Mouse (Mus musculus) liver, postnatal 0 days (tissue): Measurements from ENCODE around the gene Mgat2. TPM values are rescaled to one million over a fixed set of nuclear protein-coding genes. Genes with fewer than 3 reads are reported as not detected.
"Not testable (repeated sequence)": the region's sequence is repeated elsewhere in the genome, so short reads cannot be mapped to it uniquely, and the experiment has no call there.

ENCODE experiments used
- ATAC-seq: fragments of 200-750 bp; cut with Nextera tagmentation; 2 replicates; pipeline ENCODE4 v1.8.0; 2017; ENCODE audit warnings: mild to moderate bottlenecking, moderate library complexity
- DNase-seq: peaks from one replicate; pipeline ENCODE4 v3.0.0-alpha.2; 2016
- H3K27ac ChIP-seq: fragments of 300-500 bp; sonication (generic); 2 replicates; pipeline ENCODE4 v1.5.1; 2014; ENCODE audit warnings: antibody characterized with exemption, moderate library complexity, mild to moderate bottlenecking, low read depth
- H3K27me3 ChIP-seq: fragments of 300-500 bp; sonication (generic); 2 replicates; pipeline ENCODE4 v1.6.1; 2014; ENCODE audit warnings: low read length, control low read depth, mixed read lengths; ENCODE audit not compliant: insufficient read depth
- H3K36me3 ChIP-seq: fragments of 300-500 bp; sonication (generic); replicated peaks from 2 replicates; pipeline ENCODE4 v1.6.1; 2014; ENCODE audit warnings: mild to moderate bottlenecking, control low read depth, low read length, moderate library complexity, mixed read lengths; ENCODE audit not compliant: insufficient read depth
- H3K4me1 ChIP-seq: fragments of 300-500 bp; sonication (generic); 2 replicates; pipeline ENCODE4 v1.6.1; 2014; ENCODE audit warnings: antibody characterized with exemption, mild to moderate bottlenecking, control low read depth; ENCODE audit not compliant: insufficient read depth
- H3K4me2 ChIP-seq: fragments of 300-500 bp; sonication (generic); 2 replicates; pipeline ENCODE4 v1.6.1; 2014; ENCODE audit warnings: low read depth, mild to moderate bottlenecking, low read length, moderate library complexity, mixed read lengths
- H3K4me3 ChIP-seq: fragments of 300-500 bp; sonication (generic); 2 replicates; pipeline ENCODE4 v1.5.1; 2014; ENCODE audit warnings: low read depth, low read length
- H3K9ac ChIP-seq: fragments of 300-500 bp; sonication (generic); replicated peaks from 2 replicates; pipeline ENCODE4 v1.6.1; 2014; ENCODE audit warnings: mild to moderate bottlenecking, moderate library complexity
- H3K9me3 ChIP-seq: fragments of 300-500 bp; sonication (generic); 2 replicates; pipeline ENCODE4 v1.6.1; 2016; ENCODE audit warnings: mild to moderate bottlenecking, control low read depth, low read length, mixed read lengths
- CTCF ChIP-seq: sonication (generic); IDR thresholded peaks from 2 replicates; pipeline ENCODE4 v1.5.1; 2016; ENCODE audit warnings: antibody characterized with exemption, low read depth
- EP300 ChIP-seq: IDR thresholded peaks from 2 replicates; pipeline ENCODE4 v1.6.1; 2016; ENCODE audit warnings: antibody characterized with exemption, low read depth, mild to moderate bottlenecking
- WGBS: fragments of 180-500 bp; shearing (Covaris S2); extraction: QIAGEN DNeasy Blood & Tissue Kit; methylation state at CpG from one replicate; pipeline ENCODE4 v1.1.7; 2014; ENCODE audit not compliant: insufficient replicate concordance; 5-methylcytosine and 5-hydroxymethylcytosine counted together
- polyA plus RNA-seq: library from polyadenylated mRNA; unstranded; fragments of >200 nt; fragmentation: Nextera tagmentation; extraction: Ambion mirVana; gene quantifications from 2 replicates; pipeline ENCODE4 v1.2.1, GENCODE M21; 2015

Gene Mgat2
- polyA plus RNA-seq, 1 experiment from 2014 or later: 23.1 TPM

DNA sequence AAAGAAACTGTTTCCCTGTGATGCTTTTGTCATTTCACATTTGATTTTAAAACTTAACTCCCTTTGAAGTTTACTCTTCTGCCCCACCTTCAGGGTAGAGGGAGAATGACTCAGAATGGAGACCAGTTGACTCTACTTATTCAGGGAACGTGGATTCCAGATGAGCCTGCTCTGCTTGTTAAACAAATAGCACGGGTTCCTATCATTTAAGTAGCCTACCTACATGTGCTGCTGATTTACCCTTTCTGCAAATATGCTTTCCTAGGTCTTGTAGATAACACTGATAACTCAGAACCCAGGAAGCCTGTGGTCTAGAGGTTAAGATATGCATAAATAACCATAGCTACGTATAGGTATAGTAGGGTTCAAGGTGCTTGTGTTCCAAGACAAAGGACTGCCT is 19.1 kb upstream of the Mgat2 start:
- Histone ChIP-seq H3K4me3 (no peak overlapping the region), H3K36me3 (no peaks in the 10 kb centered on the region), H3K4me2 (no peak overlapping the region), H3K27ac (no peak overlapping the region), H3K4me1 (peaks cover 6% of the 10 kb centered on the region), H3K27me3 (no peaks in the 10 kb centered on the region), H3K9me3 (no peaks in the 10 kb centered on the region), H3K9ac (no peak overlapping the region)
- TF ChIP-seq CTCF (no peak), EP300 (no peak)
- DNase-seq (no peak), ATAC-seq (no peak)
- WGBS: 44% methylated on average over 3 of the region's 3 CpGs

DNA sequence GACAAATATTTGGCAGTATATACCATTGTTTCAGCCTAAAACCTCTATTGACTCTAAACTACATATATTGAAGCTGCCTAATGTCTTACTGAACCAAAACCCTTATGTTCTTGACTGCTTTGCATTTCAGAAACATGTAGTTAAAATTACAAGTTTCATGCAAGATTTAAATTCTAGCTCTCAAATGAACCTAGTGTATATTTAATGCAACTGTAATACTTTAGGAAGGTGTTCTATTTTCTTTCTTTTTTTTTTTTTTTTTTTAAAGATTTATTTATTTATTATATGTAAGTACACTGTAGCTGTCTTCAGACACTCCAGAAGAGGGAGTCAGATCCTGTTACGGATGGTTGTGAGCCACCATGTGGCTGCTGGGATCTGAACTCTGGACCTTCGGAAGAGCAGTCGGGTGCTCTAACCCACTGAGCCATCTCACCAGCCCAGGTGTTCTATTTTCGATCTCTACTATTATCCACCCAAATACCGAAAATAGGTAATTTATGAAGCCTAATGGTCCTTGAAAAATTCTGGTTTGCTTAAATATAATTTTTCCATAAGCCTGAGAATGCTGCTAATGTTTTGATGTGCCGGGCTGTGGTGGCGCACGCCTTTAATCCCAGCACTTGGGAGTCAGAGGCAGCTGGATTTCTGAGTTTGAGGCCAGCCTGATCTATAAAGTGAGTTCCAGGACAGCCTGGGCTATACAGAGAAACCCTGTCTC is 16.9 kb upstream of the Mgat2 start:
- not testable (repeated sequence) for H3K9me3 ChIP-seq, H3K4me1 ChIP-seq, H3K4me3 ChIP-seq, DNase-seq, ATAC-seq, H3K9ac ChIP-seq, H3K27me3 ChIP-seq, H3K4me2 ChIP-seq, H3K36me3 ChIP-seq, H3K27ac ChIP-seq
- WGBS: 82% methylated on average over 8 of the region's 8 CpGs

DNA sequence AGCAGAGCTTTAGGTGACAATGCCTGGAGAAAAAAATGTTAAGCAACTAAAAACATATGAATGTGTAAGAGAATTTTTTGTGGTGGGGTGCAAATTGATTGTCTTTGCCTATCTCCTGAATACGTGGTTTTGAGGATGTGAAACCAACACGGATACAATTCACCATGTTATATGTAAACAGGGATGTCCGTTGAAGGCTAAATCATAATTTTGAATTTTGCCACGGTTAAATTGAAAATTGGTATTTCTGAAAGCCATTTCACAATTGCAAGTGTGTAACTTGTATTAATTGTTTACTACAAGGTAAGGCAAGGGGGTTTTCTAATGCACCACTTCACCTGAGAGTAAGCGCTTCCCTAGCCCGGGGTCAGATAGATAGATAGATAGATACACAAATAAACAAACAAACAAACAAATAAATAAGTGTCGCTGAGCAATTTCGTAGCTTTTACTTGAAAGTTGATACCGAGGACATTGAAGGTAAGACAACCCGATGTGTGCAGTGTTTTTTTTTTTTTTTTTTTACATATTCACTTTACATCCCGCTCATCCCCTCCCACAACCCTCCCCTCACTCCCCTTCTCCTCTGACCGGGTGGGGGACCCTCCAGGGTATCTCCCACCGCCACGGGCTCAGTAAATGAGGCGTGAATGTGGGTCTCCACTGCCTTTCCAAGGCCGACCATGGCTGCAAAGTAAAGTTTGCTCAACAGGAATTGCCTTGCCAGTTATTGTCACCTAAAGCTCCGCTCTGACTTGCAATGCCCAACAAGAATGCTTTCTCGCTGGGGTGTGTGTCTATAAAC is 16.1 kb upstream of the Mgat2 start:
- DNase-seq (no peak), ATAC-seq (no peak)
- Histone ChIP-seq H3K27ac (peak overlapping the region; percentile 80; the same call in 1 of the 2 replicates), H3K36me3 (no peaks in the 10 kb centered on the region), H3K27me3 (no peaks in the 10 kb centered on the region), H3K4me3 (peak overlapping the region; percentile 93), H3K4me1 (peaks cover 8% of the 10 kb centered on the region), H3K9me3 (no peaks in the 10 kb centered on the region), H3K4me2 (peak overlapping the region; percentile 99), H3K9ac (peak overlapping the region; percentile 79)
- TF ChIP-seq EP300 (no peak), CTCF (no peak)
- WGBS: 8% methylated on average over 18 of the region's 18 CpGs

DNA sequence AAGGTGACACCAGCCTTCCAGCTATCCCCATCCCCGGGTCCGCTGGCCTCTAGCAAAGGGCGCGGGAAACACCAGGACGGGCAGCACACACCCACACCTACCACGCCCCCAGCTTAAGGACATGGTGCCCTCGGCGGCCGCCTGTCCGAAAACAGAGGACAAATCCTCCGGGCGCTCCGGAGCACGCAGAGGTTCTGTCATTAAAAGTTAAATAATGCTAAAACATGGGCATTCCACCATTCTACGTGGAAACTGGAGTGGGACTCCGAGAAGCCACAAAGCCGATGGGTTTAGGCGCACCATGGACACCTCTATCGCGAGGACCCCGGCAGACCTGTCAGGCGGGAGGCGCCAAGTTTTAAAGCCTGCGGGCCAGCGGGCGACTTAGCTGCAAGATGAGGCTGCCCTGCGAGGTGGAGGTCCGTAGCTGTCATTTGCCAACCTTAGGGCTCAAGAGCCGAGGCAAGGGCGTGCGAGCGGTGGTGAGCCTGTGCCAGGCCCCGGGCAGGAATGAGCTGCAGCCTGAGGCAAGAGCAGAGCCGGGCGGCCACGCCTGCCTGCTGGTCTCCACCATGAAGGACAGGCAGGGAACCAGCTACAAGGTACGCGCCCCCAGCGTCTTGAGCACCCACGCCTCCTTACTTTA is 15.4 kb upstream of the Mgat2 start, which contains the start of gene Lrr1:
Gene Lrr1 (plus strand): TSS at position 354 of the 646 bp plus-strand sequence.
- no peaks in the 10 kb centered on the region for H3K27me3 ChIP-seq
- H3K9ac ChIP-seq: peak within 1 kb of the TSS; percentile 79
- H3K4me2 ChIP-seq: peak within 1 kb of the TSS; percentile 99
- peak; percentile 96 for ATAC-seq
- TF ChIP-seq EP300 (peak; percentile 94), CTCF (no peak)
- peak; percentile 89 for DNase-seq
- peak within 1 kb of the TSS; percentile 93 for H3K4me3 ChIP-seq
- under 1% methylated on average over 40 of the region's 40 CpGs for WGBS
- peaks cover 8% of the 10 kb centered on the region for H3K4me1 ChIP-seq
- H3K9me3 ChIP-seq: no peaks in the 10 kb centered on the region
- H3K27ac ChIP-seq: peak within 1 kb of the TSS; percentile 80
- no peaks in the 10 kb centered on the region; the same call in 1 of the 2 replicates for H3K36me3 ChIP-seq

GRCm38 (mm10) chr12:69171307-69171706 is 12.7 kb upstream of the Mgat2 start:
- no peak overlapping the region for H3K9ac ChIP-seq
- peaks cover 8% of the 10 kb centered on the region for H3K4me1 ChIP-seq
- H3K27ac ChIP-seq: no peak overlapping the region
- H3K4me2 ChIP-seq: no peak overlapping the region
- H3K36me3 ChIP-seq: peaks cover 2% of the 10 kb centered on the region; the same call in 1 of the 2 replicates
- H3K4me3 ChIP-seq: no peak overlapping the region
- no peak for DNase-seq
- no peak for ATAC-seq
- no peaks in the 10 kb centered on the region for H3K9me3 ChIP-seq
- 86% methylated on average over 2 of the region's 2 CpGs for WGBS
- TF ChIP-seq EP300 (no peak), CTCF (no peak)
- no peaks in the 10 kb centered on the region for H3K27me3 ChIP-seq

DNA sequence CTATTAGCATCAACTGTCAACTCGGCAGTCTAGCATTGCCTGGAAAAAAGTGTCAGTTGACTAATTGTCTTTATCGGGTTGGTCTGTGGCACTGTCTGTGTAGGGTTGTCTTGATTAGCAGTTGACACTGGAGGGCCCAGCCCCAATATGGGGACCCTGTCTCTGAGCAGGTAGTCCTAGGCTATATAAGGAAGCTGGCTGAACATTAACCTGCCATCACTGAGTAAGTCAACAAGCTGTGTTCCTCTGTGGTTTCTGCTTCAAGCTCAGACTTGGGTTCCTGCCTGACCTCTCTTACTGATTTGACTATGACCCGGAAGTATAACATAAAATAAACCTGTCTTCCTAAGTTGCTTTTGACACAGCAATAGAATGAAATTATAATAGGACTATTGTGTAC is 8.0 kb upstream of the Mgat2 start:
- 72% methylated on average over 3 of the region's 3 CpGs for WGBS
- H3K36me3 ChIP-seq: peaks cover 2% of the 10 kb centered on the region; the same call in 1 of the 2 replicates
- H3K4me1 ChIP-seq: 0 out of 2 replicates have a peak, but pooled peaks cover 1% of the 10 kb centered on the region
- H3K27ac ChIP-seq: no peak overlapping the region
- TF ChIP-seq EP300 (no peak), CTCF (no peak)
- H3K4me2 ChIP-seq: no peak overlapping the region
- no peak overlapping the region for H3K4me3 ChIP-seq
- DNase-seq (no peak), ATAC-seq (no peak)
- no peaks in the 10 kb centered on the region for H3K9me3 ChIP-seq
- no peaks in the 10 kb centered on the region for H3K27me3 ChIP-seq
- no peak overlapping the region for H3K9ac ChIP-seq
